Mouse (Mus musculus) fibroblast of lung, adult 2 months (primary cell): Measurements from ENCODE around the gene Pmpcb.

Experiments used
- DNase-seq: peaks from one replicate; pipeline ENCODE4 v3.0.0-alpha.2; 2011; ENCODE audit warnings: low read depth

Gene Pmpcb

GRCm38 (mm10) chr5:21802907-21803306 is 66.0 kb downstream of the Pmpcb start:
- no peak for DNase-seq

- no peak for DNase-seq
Measured at GRCm38 (mm10) chr5:21803691-21804188, 66.8 kb downstream of the Pmpcb start.

- no peak for DNase-seq
Measured at GRCm38 (mm10) chr5:21804837-21805236, 67.9 kb downstream of the Pmpcb start.
